Mouse (Mus musculus) lung, postnatal 0 days (tissue): ENCODE results near the gene Arhgef11.

Experiments used
- CTCF ChIP-seq: IDR thresholded peaks from 2 replicates; pipeline ENCODE4 v1.5.1; 2016; ENCODE audit warnings: antibody characterized with exemption, mild to moderate bottlenecking
- EP300 ChIP-seq: IDR thresholded peaks from 2 replicates; pipeline ENCODE4 v1.6.1; 2016; ENCODE audit warnings: antibody characterized with exemption, mild to moderate bottlenecking, control low read depth

DNA sequence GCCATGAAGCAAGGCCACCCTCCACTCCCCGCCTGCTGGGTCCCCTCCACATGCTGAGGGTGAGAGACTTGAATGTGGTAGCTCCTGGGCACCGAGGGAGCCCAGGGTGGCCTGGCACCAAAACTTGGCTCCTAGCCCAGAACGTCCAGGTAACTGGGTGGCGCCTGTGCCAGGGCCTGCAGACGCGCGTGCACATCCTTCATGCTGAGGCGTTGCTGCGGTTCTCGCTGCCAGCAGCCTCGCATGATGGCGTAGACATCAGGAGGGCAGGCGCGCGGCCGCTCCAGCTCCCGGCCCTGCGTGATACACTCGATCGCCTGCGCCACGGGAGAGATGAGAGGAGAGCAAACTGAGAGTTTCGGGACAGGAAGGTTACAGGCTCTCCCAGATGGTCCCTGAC, 160.9 kb downstream of the Arhgef11 start:
- TF ChIP-seq EP300 (no peak), CTCF (no peak)
